Mouse (Mus musculus) thymus, adult 2 months (tissue): ENCODE measurements at regions not wholly inside any gene's neighbourhood (a gene's known extent, or its start where the extent isn't known, plus 50 kb on each side); places are given as distances from the start of the nearest gene placed in this dataset.

Source experiments
- CTCF ChIP-seq: fragments of 200-500 bp; IDR thresholded peaks from 2 replicates; pipeline ENCODE4 v1.5.1; 2012; ENCODE audit warnings: mild to moderate bottlenecking, control low read depth, low read length, moderate library complexity, borderline replicate concordance; ENCODE audit not compliant: control insufficient read depth, poor library complexity, insufficient read depth; ENCODE audit errors: extremely low read depth
- POLR2A ChIP-seq: fragments of 200-500 bp; IDR thresholded peaks from 2 replicates; pipeline ENCODE4 v1.6.1; 2012; ENCODE audit warnings: mild to moderate bottlenecking, low read length, control low read depth, moderate library complexity; ENCODE audit not compliant: control insufficient read depth, poor library complexity, insufficient read depth; ENCODE audit errors: extremely low read depth

DNA sequence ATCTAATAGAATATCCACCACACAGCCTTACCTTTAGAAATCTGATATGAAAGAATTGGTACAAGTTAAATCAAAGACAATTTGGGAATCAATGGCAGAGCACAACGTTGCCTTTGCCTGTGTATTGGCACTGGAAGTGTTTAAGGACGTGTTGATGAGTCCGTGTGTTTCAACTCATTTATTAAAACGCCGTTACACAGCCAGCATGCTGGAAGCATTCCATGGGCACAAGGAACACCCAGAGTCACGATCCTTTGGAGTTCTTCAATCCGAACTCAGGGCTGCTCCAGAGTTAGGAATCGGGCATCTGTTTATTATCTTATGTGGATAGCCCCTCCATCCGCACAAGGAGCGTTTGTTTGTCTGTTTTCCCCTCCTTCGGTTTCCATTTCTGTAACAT lies 244.2 kb downstream of the Hs3st3b1 start:
- no peak for TF ChIP-seq CTCF
- TF ChIP-seq POLR2A, result no peak
